Mouse (Mus musculus): Measurements from ENCODE around the gene Cotl1. TPM values are rescaled to one million over a fixed set of nuclear protein-coding genes. Genes with fewer than 3 reads are reported as not detected.
A peak's percentile ranks its signal among the peaks of the same experiment; 100 is the strongest.

The Cotl1 gene
- total RNA-seq, 1 experiment from 2014 or later = 56.9 TPM

- no peak for DNase-seq
These were observed 53.5 kb downstream of the Cotl1 start for GRCm38 (mm10) chr8:119786871-119787270.

GRCm38 (mm10) chr8:119785764-119786405 lies 54.5 kb downstream of the Cotl1 start:
- no peak for DNase-seq

- DNase-seq = no peak
These were observed 55.7 kb downstream of the Cotl1 start for GRCm38 (mm10) chr8:119784676-119785075.

GRCm38 (mm10) chr8:119784141-119784574 lies 56.2 kb downstream of the Cotl1 start:
- DNase-seq = no peak

GRCm38 (mm10) chr8:119783579-119783978 lies 56.8 kb downstream of the Cotl1 start:
- no peak for DNase-seq

- peak; percentile 87 for DNase-seq
These were observed 57.6 kb downstream of the Cotl1 start for GRCm38 (mm10) chr8:119782715-119783114.

- DNase-seq = peak; percentile 71
These were observed 59.1 kb downstream of the Cotl1 start for GRCm38 (mm10) chr8:119781086-119781840.

GRCm38 (mm10) chr8:119780402-119781049 lies 59.8 kb downstream of the Cotl1 start:
- DNase-seq = peak; percentile 21

DNA sequence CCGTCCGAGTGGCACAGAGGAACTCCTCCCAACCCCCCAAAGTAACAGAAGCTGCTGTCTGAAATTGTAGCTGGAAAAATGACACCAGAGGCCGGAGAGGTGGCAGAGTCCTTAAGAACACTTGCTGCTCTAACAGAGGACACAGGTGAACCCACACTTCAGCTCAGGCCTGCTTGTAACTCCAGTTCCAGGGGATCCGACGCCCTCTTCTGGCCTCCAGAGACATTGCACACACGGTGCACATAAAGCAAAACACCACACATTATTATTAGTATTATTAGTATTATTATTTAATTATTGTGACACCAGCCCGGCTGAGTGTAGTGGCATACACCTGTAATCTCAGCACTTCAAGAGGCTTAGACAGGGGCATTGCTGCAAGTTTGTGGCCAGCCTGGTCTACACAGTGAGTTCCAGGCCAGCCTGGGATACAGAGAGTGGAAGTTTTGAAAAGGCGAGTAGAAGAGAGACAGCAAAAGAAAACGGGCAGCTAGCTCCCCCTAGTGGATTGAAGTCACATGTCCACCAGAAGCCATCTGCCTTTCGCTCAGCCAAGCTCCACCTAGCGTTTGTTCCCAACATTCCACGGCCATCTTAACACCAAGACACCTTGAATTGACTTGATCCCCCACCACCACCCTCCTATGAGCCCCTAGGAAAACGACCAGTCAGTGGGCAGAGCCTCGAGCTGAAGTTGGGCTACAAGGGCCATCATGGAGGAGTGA lies 61.2 kb downstream of the Cotl1 start:
- DNase-seq = peak; percentile 87

GRCm38 (mm10) chr8:119778263-119778662 lies 62.1 kb downstream of the Cotl1 start, which contains the start of gene Tldc1:
Tldc1 (minus strand) TSS chr8:119778416.
- peak; percentile 100 for DNase-seq

- DNase-seq = peak; percentile 60
These were observed 62.6 kb downstream of the Cotl1 start for GRCm38 (mm10) chr8:119777765-119778164.

GRCm38 (mm10) chr8:119776668-119777245 lies 63.6 kb downstream of the Cotl1 start:
- peak; percentile 63 for DNase-seq

DNA sequence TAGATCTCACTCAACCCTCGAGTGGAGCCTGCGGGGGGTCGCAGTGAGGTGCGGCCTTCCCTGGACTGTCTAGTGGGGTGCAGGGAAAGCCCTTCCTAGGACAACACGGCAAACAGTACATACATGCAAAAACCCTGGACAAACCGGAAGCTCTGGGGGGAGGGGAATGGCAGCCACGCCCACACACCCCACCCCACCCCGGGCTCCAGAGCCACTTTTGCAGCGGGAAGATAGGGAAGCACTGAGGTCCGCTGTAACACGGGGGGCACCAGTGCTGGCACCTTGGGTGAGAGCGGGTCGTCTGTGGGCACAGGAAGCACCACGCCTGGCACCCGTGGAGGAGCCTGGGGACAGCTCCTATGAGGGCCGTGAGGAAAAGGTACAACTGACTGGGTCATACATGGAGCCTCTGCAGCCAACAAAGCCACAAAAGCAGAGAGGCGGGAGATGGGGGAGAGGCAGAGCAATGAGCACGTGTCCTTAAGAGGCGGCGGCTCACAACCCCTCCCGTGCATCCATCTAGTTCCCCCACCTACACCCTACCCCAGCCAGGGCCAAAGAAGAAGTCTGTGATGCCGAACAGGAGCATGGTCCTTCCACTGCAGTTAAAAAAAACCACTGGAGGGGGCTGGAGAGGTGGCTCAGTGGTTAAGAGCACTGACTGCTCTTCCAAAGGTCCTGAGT lies 74.4 kb downstream of the Cotl1 start:
- DNase-seq = no peak

- no peak for DNase-seq
These were observed 75.0 kb downstream of the Cotl1 start for GRCm38 (mm10) chr8:119765311-119765710.

DNA sequence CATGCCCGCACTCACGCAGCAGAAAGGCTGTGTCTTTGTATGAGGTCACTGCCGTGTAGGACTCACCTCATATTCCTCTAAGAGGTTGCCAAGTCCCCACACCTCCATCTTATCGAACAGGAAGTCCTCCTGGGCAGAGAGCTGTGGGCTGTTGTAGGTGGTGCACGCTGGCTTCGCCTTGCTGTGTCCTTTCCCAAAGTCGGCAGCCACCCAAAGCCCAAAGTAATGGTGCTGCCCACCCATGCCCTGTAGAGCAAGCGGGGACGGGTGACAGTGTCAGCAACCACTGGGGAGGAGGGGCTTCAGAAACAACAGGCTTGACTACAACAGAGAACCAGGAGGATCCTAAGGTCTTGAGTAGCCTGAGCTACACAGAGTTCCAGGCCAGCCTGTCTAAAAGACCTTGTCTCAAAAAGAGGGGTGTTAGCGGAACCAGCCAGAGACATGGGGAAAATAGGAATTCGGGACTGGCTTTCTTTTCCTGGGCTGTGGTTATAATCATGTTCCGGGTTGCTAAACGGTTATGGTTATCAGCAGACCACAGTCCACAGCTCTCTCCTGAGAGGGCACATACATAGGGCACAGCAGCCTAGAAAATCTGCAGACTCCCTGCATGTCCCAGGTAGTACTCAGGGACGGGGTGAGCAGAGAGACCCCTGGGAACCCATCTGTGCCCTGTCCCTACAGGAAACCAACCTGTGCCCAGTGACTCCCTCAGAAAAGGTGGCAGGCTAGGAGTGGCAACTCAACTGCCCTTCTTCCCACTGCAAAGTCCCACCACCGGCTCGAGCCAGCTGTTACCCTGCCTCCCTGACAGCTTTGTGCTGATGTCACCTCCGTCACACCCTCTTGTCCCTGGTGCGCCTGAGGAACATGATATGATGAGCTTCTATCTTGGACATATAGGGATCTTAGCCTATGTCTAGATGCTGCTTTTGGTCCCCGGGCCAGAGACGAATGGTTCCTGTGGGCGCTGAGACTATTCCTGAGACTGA lies 77.8 kb downstream of the Cotl1 start:
- no peak for DNase-seq

DNA sequence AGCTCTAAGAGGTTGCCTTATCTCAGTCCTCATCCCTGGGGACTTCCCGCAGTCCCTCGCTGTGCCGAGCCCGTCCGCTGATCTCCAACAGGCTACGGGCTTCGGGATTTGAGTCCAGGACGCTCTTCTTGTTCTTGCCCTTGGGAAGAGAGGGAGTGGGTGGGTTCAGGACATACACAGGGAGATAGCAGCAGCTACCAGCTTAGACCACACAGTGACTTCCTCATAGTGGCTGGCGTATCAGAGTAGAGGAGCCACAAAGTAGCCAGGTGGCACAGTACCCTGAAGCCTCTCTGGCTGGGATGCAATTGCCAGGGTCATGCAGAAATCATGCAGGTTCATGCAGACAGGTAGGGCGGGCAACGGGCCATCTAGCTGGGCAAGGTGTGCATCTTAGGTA lies 78.7 kb downstream of the Cotl1 start:
- DNase-seq = no peak

All from adrenal gland, postnatal 14 days (tissue).